Mouse (Mus musculus): ENCODE measurements around the gene Gas2l3. TPM values are rescaled to one million over a fixed set of nuclear protein-coding genes. Genes with fewer than 3 reads are reported as not detected.

Gene Gas2l3
- polyA plus RNA-seq, 1 experiment from 2014 or later = 6.4 TPM

- ATAC-seq (ENCODE audit: low FRiP score, low TSS enrichment) (no peak), DNase-seq (ENCODE audit: low spot score) (no peak)
- H3K4me1 ChIP-seq (replicated peaks; ENCODE audit: control insufficient read depth, insufficient read depth) = no peaks in the 10 kb centered on the region
- H3K9me3 ChIP-seq (ENCODE audit: control insufficient read depth, low read length) = no peaks in the 10 kb centered on the region
- H3K27me3 ChIP-seq (ENCODE audit: control insufficient read depth, insufficient read depth, low read length) = no peaks in the 10 kb centered on the region
- peaks cover 2% of the 10 kb centered on the region; the same call in 1 of the 2 replicates for H3K36me3 ChIP-seq (ENCODE audit: control insufficient read depth, insufficient read depth, low read length)
- H3K4me3 ChIP-seq (ENCODE audit: low read depth, low read length) = peak overlapping the region; percentile 75
- TF ChIP-seq CTCF (IDR thresholded peaks at IDR 0.05; ENCODE audit: low read depth) (no peak), EP300 (optimal IDR thresholded peaks at IDR 0.05) (no peak)
- no peak overlapping the region for H3K27ac ChIP-seq (replicated peaks)
- H3K9ac ChIP-seq (ENCODE audit: low read length) = peak overlapping the region; percentile 69
- peak overlapping the region; percentile 94 for H3K4me2 ChIP-seq (replicated peaks; ENCODE audit: low read depth)
- WGBS = 11% methylated on average over 4 of the region's 4 CpGs
Measured at GRCm38 (mm10) chr10:89442640-89443039, 1.1 kb downstream of the Gas2l3 start.

- WGBS = 94% methylated on average over 3 of the region's 3 CpGs
- no peak overlapping the region for H3K27ac ChIP-seq (replicated peaks)
- no peaks in the 10 kb centered on the region for H3K4me1 ChIP-seq (replicated peaks; ENCODE audit: control insufficient read depth, insufficient read depth)
- H3K9ac ChIP-seq (ENCODE audit: low read length) = no peak overlapping the region
- no peaks in the 10 kb centered on the region for H3K9me3 ChIP-seq (ENCODE audit: control insufficient read depth, low read length)
- no peak overlapping the region for H3K4me2 ChIP-seq (replicated peaks; ENCODE audit: low read depth)
- no peaks in the 10 kb centered on the region for H3K27me3 ChIP-seq (ENCODE audit: control insufficient read depth, insufficient read depth, low read length)
- ATAC-seq (ENCODE audit: low FRiP score, low TSS enrichment) (no peak), DNase-seq (ENCODE audit: low spot score) (no peak)
- H3K36me3 ChIP-seq (ENCODE audit: control insufficient read depth, insufficient read depth, low read length) = peaks cover 2% of the 10 kb centered on the region; the same call in 1 of the 2 replicates
- TF ChIP-seq EP300 (optimal IDR thresholded peaks at IDR 0.05) = no peak
- H3K4me3 ChIP-seq (ENCODE audit: low read depth, low read length) = no peak overlapping the region
Measured at GRCm38 (mm10) chr10:89441961-89442360, 1.8 kb downstream of the Gas2l3 start.

- TF ChIP-seq EP300 (optimal IDR thresholded peaks at IDR 0.05) (no peak), CTCF (IDR thresholded peaks at IDR 0.05; ENCODE audit: low read depth) (no peak)
- Histone ChIP-seq H3K36me3 (ENCODE audit: control insufficient read depth, insufficient read depth, low read length) (peaks cover 2% of the 10 kb centered on the region; the same call in 1 of the 2 replicates), H3K9ac (ENCODE audit: low read length) (no peak overlapping the region), H3K4me3 (ENCODE audit: low read depth, low read length) (no peak overlapping the region), H3K9me3 (ENCODE audit: control insufficient read depth, low read length) (no peaks in the 10 kb centered on the region), H3K4me1 (replicated peaks; ENCODE audit: control insufficient read depth, insufficient read depth) (no peaks in the 10 kb centered on the region), H3K27me3 (ENCODE audit: control insufficient read depth, insufficient read depth, low read length) (no peaks in the 10 kb centered on the region), H3K4me2 (replicated peaks; ENCODE audit: low read depth) (no peak overlapping the region), H3K27ac (replicated peaks) (no peak overlapping the region)
- DNase-seq (ENCODE audit: low spot score) (no peak), ATAC-seq (ENCODE audit: low FRiP score, low TSS enrichment) (no peak)
- WGBS = 55% methylated on average over 7 of the region's 7 CpGs
Measured at GRCm38 (mm10) chr10:89439380-89439779, 4.4 kb downstream of the Gas2l3 start.

DNA sequence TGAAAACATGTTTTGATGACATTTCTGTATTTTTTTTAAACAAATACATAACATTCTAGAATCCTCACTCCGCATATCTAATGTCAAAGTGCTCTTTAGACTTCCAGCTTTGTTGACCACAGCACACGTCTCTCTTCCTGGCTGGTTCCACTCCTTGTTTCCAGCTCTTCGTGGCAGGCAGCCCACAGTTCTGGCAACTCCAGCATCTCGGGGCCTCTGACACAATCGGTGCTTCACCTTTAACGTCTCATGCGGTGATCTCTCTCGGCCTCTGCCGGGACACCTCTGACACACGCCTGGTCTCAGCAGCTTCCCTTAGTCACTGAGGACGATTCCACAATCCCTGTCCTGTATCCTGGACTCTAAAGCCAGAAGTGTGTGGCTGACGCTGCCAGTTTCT, 5.8 kb downstream of the Gas2l3 start:
- 79% methylated on average over 12 of the region's 12 CpGs for WGBS

DNA sequence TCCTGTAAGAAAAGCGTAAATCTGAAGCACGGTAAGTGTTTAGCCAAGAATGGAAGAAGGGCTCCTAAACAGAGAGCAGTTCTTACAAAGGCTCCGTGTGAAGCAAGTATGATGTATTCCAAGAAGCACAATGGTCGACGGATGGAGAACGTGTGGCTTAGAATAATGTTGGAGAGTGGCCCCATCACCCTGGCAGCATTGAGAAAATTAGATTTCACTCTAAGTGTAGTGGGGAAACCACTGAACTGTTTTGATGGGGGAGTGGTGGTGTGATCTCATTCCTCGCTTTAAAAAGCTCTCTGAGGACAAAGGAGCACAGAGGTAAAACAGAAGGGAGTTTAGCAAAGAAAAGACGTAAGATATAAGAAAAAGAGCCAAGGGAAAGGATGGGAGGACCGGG, 6.3 kb downstream of the Gas2l3 start:
- Histone ChIP-seq H3K27me3 (ENCODE audit: control insufficient read depth, insufficient read depth, low read length) (no peaks in the 10 kb centered on the region), H3K36me3 (ENCODE audit: control insufficient read depth, insufficient read depth, low read length) (peaks cover 2% of the 10 kb centered on the region; the same call in 1 of the 2 replicates), H3K4me3 (ENCODE audit: low read depth, low read length) (no peak overlapping the region), H3K9ac (ENCODE audit: low read length) (no peak overlapping the region), H3K9me3 (ENCODE audit: control insufficient read depth, low read length) (no peaks in the 10 kb centered on the region), H3K4me2 (replicated peaks; ENCODE audit: low read depth) (no peak overlapping the region), H3K27ac (replicated peaks) (no peak overlapping the region), H3K4me1 (replicated peaks; ENCODE audit: control insufficient read depth, insufficient read depth) (no peaks in the 10 kb centered on the region)
- TF ChIP-seq EP300 (optimal IDR thresholded peaks at IDR 0.05) = no peak
- TF ChIP-seq CTCF (IDR thresholded peaks at IDR 0.05; ENCODE audit: low read depth) = no peak
- no peak for ATAC-seq (ENCODE audit: low FRiP score, low TSS enrichment)
- no peak for DNase-seq (ENCODE audit: low spot score)
- 83% methylated on average over 9 of the region's 9 CpGs for WGBS

More for the DNA sequence above, 5.8 kb downstream of the Gas2l3 start:
- Histone ChIP-seq H3K36me3 (ENCODE audit: control insufficient read depth, insufficient read depth, low read length) (peaks cover 2% of the 10 kb centered on the region; the same call in 1 of the 2 replicates), H3K4me2 (replicated peaks; ENCODE audit: low read depth) (no peak overlapping the region), H3K4me1 (replicated peaks; ENCODE audit: control insufficient read depth, insufficient read depth) (no peaks in the 10 kb centered on the region), H3K4me3 (ENCODE audit: low read depth, low read length) (no peak overlapping the region), H3K9ac (ENCODE audit: low read length) (no peak overlapping the region), H3K9me3 (ENCODE audit: control insufficient read depth, low read length) (no peaks in the 10 kb centered on the region), H3K27ac (replicated peaks) (no peak overlapping the region), H3K27me3 (ENCODE audit: control insufficient read depth, insufficient read depth, low read length) (no peaks in the 10 kb centered on the region)
- DNase-seq (ENCODE audit: low spot score) = no peak
- ATAC-seq (ENCODE audit: low FRiP score, low TSS enrichment) = no peak
- TF ChIP-seq CTCF (IDR thresholded peaks at IDR 0.05; ENCODE audit: low read depth) (no peak), EP300 (optimal IDR thresholded peaks at IDR 0.05) (no peak)

- Histone ChIP-seq H3K27ac (replicated peaks) (no peak overlapping the region), H3K36me3 (ENCODE audit: control insufficient read depth, insufficient read depth, low read length) (peaks cover 2% of the 10 kb centered on the region; the same call in 1 of the 2 replicates), H3K9me3 (ENCODE audit: control insufficient read depth, low read length) (no peaks in the 10 kb centered on the region), H3K27me3 (ENCODE audit: control insufficient read depth, insufficient read depth, low read length) (no peaks in the 10 kb centered on the region), H3K4me1 (replicated peaks; ENCODE audit: control insufficient read depth, insufficient read depth) (no peaks in the 10 kb centered on the region), H3K4me2 (replicated peaks; ENCODE audit: low read depth) (no peak overlapping the region), H3K9ac (ENCODE audit: low read length) (no peak overlapping the region), H3K4me3 (ENCODE audit: low read depth, low read length) (no peak overlapping the region)
- DNase-seq (ENCODE audit: low spot score) (no peak), ATAC-seq (ENCODE audit: low FRiP score, low TSS enrichment) (no peak)
- TF ChIP-seq EP300 (optimal IDR thresholded peaks at IDR 0.05) (no peak), CTCF (IDR thresholded peaks at IDR 0.05; ENCODE audit: low read depth) (no peak)
- 76% methylated on average over 9 of the region's 9 CpGs for WGBS
Measured at GRCm38 (mm10) chr10:89435920-89436319, 7.8 kb downstream of the Gas2l3 start.
